Mouse (Mus musculus) forebrain, embryonic 10.5 days (tissue): ENCODE data around the gene Ctnnbl1. TPM values are rescaled to one million over a fixed set of nuclear protein-coding genes. Genes with fewer than 3 reads are reported as not detected.
A peak's percentile ranks its signal among the peaks of the same experiment; 100 is the strongest.

Experiments
- DNase-seq: peaks from one replicate; pipeline ENCODE4 v3.0.0-alpha.2; 2017; ENCODE audit warnings: low spot score; ENCODE audit errors: extremely low spot score
- H3K27ac ChIP-seq: fragments of 300-500 bp; sonication (generic); 2 replicates; pipeline ENCODE4 v1.5.1; 2016; ENCODE audit warnings: mild to moderate bottlenecking
- H3K27me3 ChIP-seq: fragments of 300-500 bp; sonication (generic); 2 replicates; pipeline ENCODE4 v1.6.1; 2016; ENCODE audit warnings: mild to moderate bottlenecking; ENCODE audit not compliant: poor library complexity, severe bottlenecking
- H3K36me3 ChIP-seq: fragments of 300-500 bp; sonication (generic); replicated peaks from 2 replicates; pipeline ENCODE4 v1.6.1; 2016; ENCODE audit warnings: mild to moderate bottlenecking, moderate library complexity
- H3K4me1 ChIP-seq: fragments of 300-500 bp; sonication (generic); 2 replicates; pipeline ENCODE4 v1.6.1; 2016
- H3K4me3 ChIP-seq: fragments of 300-500 bp; sonication (generic); 2 replicates; pipeline ENCODE4 v1.5.1; 2016; ENCODE audit warnings: mild to moderate bottlenecking, moderate library complexity
- H3K9me3 ChIP-seq: fragments of 300-500 bp; sonication (generic); 2 replicates; pipeline ENCODE4 v1.6.1; 2016; ENCODE audit warnings: mild to moderate bottlenecking, moderate library complexity
- WGBS: fragments of 180-500 bp; shearing (Covaris S2); methylation state at CpG from one replicate; pipeline ENCODE4 v1.1.7; 2016; 5-methylcytosine and 5-hydroxymethylcytosine counted together
- polyA plus RNA-seq: library from polyadenylated mRNA; unstranded; fragments of >200 nt; fragmentation: Nextera tagmentation; extraction: Ambion mirVana; gene quantifications from 2 replicates; pipeline ENCODE4 v1.2.1, GENCODE M21; 2016

The Ctnnbl1 gene
- polyA plus RNA-seq, 1 experiment from 2014 or later, result 98.8 TPM

DNA sequence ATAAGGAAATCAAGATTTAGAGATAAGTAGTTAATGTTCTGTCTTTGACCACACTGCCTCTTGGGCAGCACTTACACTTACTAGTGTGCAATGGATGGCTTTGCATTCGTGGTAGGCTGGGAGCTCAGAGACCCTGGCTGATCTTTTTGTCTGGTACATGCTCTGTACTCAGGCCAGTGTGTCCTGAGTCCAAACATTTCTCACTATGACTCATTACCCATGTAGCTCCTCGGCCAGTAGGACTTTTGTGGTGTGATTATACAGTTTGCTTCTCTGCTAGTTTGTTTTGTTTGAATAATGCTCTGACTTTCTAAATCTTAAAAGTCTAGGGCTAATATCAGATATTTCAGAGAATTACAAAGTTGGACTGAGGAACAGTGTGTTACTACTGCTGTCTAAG, 47.4 kb downstream of the Ctnnbl1 start:
- Histone ChIP-seq H3K9me3 (no peaks in the 10 kb centered on the region), H3K4me3 (no peak overlapping the region), H3K36me3 (peaks cover 53% of the 10 kb centered on the region), H3K27ac (no peak overlapping the region), H3K27me3 (no peaks in the 10 kb centered on the region), H3K4me1 (peaks cover 23% of the 10 kb centered on the region)
- WGBS, result 85% methylated on average over 2 of the region's 2 CpGs
- no peak for DNase-seq

GRCm38 (mm10) chr2:157789226-157789625, 52.0 kb downstream of the Ctnnbl1 start:
- no peaks in the 10 kb centered on the region for H3K9me3 ChIP-seq
- no peak for DNase-seq
- peaks cover 30% of the 10 kb centered on the region for H3K36me3 ChIP-seq
- no peak overlapping the region for H3K4me3 ChIP-seq
- WGBS, result 88% methylated on average over 7 of the region's 7 CpGs
- no peak overlapping the region for H3K27ac ChIP-seq
- H3K27me3 ChIP-seq, result no peaks in the 10 kb centered on the region
- peaks cover 40% of the 10 kb centered on the region for H3K4me1 ChIP-seq

DNA sequence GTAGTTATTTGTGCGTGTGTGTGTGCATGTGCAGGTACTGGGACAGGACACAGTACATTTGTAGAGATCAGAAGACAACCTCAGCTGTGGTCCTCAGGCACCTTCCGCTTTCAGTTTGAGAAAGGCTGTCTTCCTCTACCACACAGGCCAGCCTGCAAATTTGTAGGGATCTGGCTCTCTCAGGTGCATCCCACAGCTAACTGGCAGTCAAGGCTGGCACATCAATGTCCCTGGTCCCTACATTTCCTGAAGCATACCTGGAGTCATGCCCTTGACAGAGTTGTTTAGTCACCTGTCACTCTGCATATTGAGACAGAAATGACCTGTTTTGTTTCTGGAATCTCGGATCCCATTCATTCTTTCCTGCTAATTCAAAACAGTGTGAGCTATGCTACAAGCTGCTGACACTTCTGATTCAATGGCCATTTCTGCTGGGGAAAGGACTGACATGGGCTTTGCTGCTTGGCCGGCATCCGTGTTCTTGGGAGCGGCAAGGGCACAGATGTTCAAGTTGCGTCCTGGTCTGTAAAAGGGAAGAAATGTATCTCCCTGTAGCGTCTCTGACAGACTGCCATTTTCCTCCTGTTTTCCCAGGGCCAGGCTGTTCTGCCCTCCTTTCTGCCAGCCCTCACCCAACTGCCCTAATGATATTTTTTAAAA, 53.8 kb downstream of the Ctnnbl1 start:
- Histone ChIP-seq H3K36me3 (peaks cover 29% of the 10 kb centered on the region), H3K27me3 (no peaks in the 10 kb centered on the region), H3K27ac (no peak overlapping the region), H3K4me1 (peaks cover 34% of the 10 kb centered on the region), H3K4me3 (no peak overlapping the region), H3K9me3 (no peaks in the 10 kb centered on the region)
- DNase-seq, result no peak
- 95% methylated on average over 8 of the region's 8 CpGs for WGBS

GRCm38 (mm10) chr2:157791528-157792162, 54.4 kb downstream of the Ctnnbl1 start:
- H3K4me1 ChIP-seq, result peaks cover 34% of the 10 kb centered on the region
- H3K27ac ChIP-seq, result 0 out of 2 replicates have a peak overlapping the region, but pooled peaks have one; percentile 36
- DNase-seq, result no peak
- H3K9me3 ChIP-seq, result no peaks in the 10 kb centered on the region
- no peaks in the 10 kb centered on the region for H3K27me3 ChIP-seq
- WGBS, result 81% methylated on average over 14 of the region's 14 CpGs
- H3K36me3 ChIP-seq, result peaks cover 29% of the 10 kb centered on the region
- H3K4me3 ChIP-seq, result no peak overlapping the region

- Histone ChIP-seq H3K4me3 (no peak overlapping the region), H3K9me3 (no peaks in the 10 kb centered on the region), H3K27ac (peak overlapping the region; percentile 37; the same call in 1 of the 2 replicates), H3K36me3 (peaks cover 29% of the 10 kb centered on the region), H3K27me3 (no peaks in the 10 kb centered on the region), H3K4me1 (peaks cover 34% of the 10 kb centered on the region)
- DNase-seq, result no peak
- WGBS, result 92% methylated on average over 10 of the region's 10 CpGs
These were observed 55.8 kb downstream of the Ctnnbl1 start for GRCm38 (mm10) chr2:157792840-157793552.

DNA sequence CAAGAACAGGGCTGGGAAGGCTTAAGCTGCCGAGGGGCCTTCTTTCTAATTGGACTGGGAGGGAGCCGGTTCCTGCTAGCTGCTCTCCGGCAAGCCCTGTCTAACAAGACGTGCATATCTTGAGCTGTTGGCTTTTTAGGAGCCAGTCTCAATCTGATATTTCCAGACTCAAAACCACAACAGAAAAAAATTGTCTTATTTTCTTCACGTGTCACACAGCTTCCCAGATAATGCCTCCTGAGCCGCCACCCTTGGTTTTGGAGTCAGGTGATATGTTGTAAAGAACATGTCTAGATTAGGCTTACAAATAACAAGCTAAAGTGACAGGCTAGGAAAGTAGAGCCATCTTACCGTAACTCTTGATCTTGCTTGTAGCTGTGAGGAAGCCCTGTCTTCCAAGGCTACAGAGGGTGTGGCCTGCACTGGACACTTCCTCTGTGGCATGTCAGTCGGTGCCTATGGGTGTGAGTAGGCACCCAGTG, 56.7 kb downstream of the Ctnnbl1 start:
- Histone ChIP-seq H3K4me1 (peaks cover 29% of the 10 kb centered on the region), H3K27ac (no peak overlapping the region), H3K36me3 (peaks cover 27% of the 10 kb centered on the region), H3K9me3 (no peaks in the 10 kb centered on the region), H3K27me3 (no peaks in the 10 kb centered on the region), H3K4me3 (no peak overlapping the region)
- DNase-seq, result no peak
- WGBS, result 83% methylated on average over 8 of the region's 8 CpGs

DNA sequence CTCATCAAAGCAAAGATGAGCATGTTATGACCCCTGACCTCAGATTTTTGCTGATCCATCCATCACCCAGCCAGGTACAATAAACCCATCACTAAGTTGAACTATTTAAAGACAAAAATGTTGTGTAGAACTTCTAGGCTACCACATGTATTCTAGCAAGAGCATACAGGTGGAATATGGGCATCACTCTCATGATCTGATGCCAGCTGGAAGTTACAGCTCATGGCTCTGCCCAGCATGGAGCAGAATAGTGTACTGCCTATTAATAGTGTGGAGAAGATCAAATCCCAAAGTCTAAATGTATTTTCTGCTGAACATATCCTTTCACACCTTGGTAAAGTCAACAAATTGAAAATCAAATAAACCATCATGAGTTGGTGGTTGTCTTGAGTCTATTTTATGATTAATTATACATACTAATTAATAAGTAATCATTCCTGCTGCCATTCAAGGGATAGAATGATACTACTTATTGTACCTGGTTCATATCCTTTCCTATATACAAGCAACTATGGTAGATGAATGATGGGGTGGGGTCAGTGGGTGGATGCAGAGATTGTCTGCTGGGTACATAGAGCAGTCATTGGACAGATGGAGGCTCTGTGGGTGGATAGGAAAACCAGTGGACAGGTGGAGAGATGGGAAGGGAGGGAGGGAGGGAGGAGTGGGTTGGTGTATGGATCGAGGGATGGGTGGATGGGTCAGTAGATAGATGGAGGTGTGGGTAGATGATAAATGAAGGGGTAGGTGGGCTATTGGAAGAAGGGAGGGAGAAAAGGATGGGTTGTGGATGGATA, 58.6 kb downstream of the Ctnnbl1 start:
- no peak overlapping the region for H3K4me3 ChIP-seq
- 94% methylated on average over 1 of the region's 1 CpGs for WGBS
- peaks cover 17% of the 10 kb centered on the region for H3K36me3 ChIP-seq
- 0 out of 2 replicates have a peak, but pooled peaks cover 5% of the 10 kb centered on the region for H3K27me3 ChIP-seq
- peaks cover 46% of the 10 kb centered on the region for H3K4me1 ChIP-seq
- no peak for DNase-seq
- no peak overlapping the region for H3K27ac ChIP-seq
- H3K9me3 ChIP-seq, result no peaks in the 10 kb centered on the region

DNA sequence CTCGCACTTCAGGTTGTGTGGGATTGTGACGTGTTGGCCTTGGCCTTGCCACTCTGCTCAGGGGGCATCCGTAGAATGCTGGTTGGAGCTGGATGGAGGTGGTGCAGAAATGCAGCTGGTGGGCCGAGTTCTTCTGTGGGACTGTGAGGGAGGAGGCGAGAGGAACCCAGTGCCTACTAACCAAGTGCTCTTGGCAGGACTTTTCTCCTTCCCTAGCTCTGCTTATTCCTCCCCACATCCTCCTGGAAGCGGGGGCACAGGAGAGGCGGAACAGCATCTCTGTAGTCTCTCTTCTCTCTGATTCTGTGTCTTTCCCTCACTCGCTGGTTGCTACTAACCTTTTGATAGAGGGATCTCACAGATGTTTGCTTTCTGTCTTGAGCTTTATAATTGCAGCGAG, 62.3 kb downstream of the Ctnnbl1 start:
- Histone ChIP-seq H3K9me3 (no peaks in the 10 kb centered on the region), H3K27ac (peak overlapping the region; percentile 86; the same call in 1 of the 2 replicates)

GRCm38 (mm10) chr2:157800288-157800687, 63.1 kb downstream of the Ctnnbl1 start:
- peak overlapping the region; percentile 13; the same call in 1 of the 2 replicates for H3K4me3 ChIP-seq
- 0 out of 2 replicates have a peak, but pooled peaks cover 10% of the 10 kb centered on the region for H3K27me3 ChIP-seq
- no peak for DNase-seq
- peaks cover 11% of the 10 kb centered on the region for H3K36me3 ChIP-seq
- peaks cover 48% of the 10 kb centered on the region for H3K4me1 ChIP-seq
- H3K27ac ChIP-seq, result peak overlapping the region; percentile 86
- no peaks in the 10 kb centered on the region for H3K9me3 ChIP-seq
- WGBS, result 93% methylated on average over 2 of the region's 2 CpGs

More for the DNA sequence above, 62.3 kb downstream of the Ctnnbl1 start:
- Histone ChIP-seq H3K4me1 (peaks cover 44% of the 10 kb centered on the region), H3K36me3 (peaks cover 11% of the 10 kb centered on the region), H3K27me3 (0 out of 2 replicates have a peak, but pooled peaks cover 10% of the 10 kb centered on the region), H3K4me3 (no peak overlapping the region)
- no peak for DNase-seq
- 92% methylated on average over 9 of the region's 9 CpGs for WGBS

- H3K27ac ChIP-seq, result peak overlapping the region; percentile 86
- H3K9me3 ChIP-seq, result no peaks in the 10 kb centered on the region
- peak overlapping the region; percentile 13 for H3K4me3 ChIP-seq
- peaks cover 55% of the 10 kb centered on the region for H3K4me1 ChIP-seq
- peaks cover 11% of the 10 kb centered on the region for H3K36me3 ChIP-seq
- WGBS, result 8% methylated on average over 11 of the region's 11 CpGs
- H3K27me3 ChIP-seq, result peaks cover 12% of the 10 kb centered on the region; the same call in 1 of the 2 replicates
- peak; percentile 81 for DNase-seq
These were observed 63.7 kb downstream of the Ctnnbl1 start for GRCm38 (mm10) chr2:157800746-157801501.

DNA sequence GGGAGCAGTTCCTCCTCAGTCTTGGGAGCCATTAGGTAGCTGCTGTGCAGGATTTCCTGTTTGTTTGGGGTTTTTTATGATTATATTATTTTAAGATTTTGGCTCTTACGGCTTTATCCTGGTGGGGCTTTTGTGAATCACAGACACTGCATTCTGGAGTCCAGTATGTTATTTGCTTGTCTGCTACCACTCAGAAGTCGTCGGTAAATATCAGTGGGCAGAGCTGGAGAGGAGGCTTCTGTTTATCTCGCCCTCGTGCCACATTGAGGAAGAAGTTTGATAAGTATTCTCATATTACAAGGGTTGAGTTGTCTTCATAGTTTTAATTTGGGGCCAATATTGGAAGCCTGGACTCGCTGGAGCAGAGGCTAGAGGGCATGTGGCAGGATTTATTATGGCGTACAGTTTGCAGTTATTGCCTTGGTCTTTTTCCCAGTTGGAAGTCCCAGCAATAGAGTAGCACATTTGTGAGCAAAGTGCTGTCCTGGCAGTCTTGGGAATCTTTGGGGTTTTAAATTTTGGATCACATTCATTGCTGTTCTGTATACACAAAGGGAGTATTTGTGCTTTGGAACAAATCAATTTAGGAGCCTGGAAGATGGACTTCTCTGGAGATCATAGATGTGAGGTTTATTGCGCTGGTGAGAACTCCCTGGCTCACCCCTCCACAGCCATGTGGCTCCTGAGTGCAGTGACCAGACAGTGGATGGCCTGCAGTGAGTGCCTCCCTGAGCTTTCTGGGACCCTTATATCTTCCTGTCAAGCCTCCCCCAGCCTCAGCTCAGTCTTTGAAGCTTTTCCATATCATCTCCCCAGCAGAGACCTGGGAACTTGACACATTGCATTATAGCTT, 64.5 kb downstream of the Ctnnbl1 start:
- Histone ChIP-seq H3K4me1 (peaks cover 63% of the 10 kb centered on the region), H3K4me3 (peak overlapping the region; percentile 13), H3K27ac (peak overlapping the region; percentile 86), H3K36me3 (peaks cover 13% of the 10 kb centered on the region), H3K9me3 (no peaks in the 10 kb centered on the region), H3K27me3 (peaks cover 17% of the 10 kb centered on the region; the same call in 1 of the 2 replicates)
- no peak for DNase-seq
- 46% methylated on average over 8 of the region's 8 CpGs for WGBS
